Mouse (Mus musculus): ENCODE results near the gene Birc5. TPM values are rescaled to one million over a fixed set of nuclear protein-coding genes. Genes with fewer than 3 reads are reported as not detected.
A peak's percentile ranks its signal among the peaks of the same experiment; 100 is the strongest.
"Not testable (repeated sequence)": the region's sequence is repeated elsewhere in the genome, so short reads cannot be mapped to it uniquely, and the experiment has no call there.

Gene Birc5
- 10 to 100 TPM; 63.1 to 69.1 TPM for total RNA-seq (2021)

GRCm38 (mm10) chr11:117848985-117849671, at the start of gene Birc5:
TSS of gene Birc5 (plus strand) at chr11:117849251.
- peak; percentile 97 for DNase-seq

- DNase-seq: no peak
Observed at GRCm38 (mm10) chr11:117800038-117800437, 49.0 kb upstream of the Birc5 start.

- no peak for DNase-seq
Observed at GRCm38 (mm10) chr11:117801650-117802049, 47.4 kb upstream of the Birc5 start.

GRCm38 (mm10) chr11:117803166-117803688, 45.8 kb upstream of the Birc5 start:
- no peak for DNase-seq

- no peak for DNase-seq
Observed at GRCm38 (mm10) chr11:117806781-117807180, 42.3 kb upstream of the Birc5 start.

- peak; percentile 81 for DNase-seq
Observed at GRCm38 (mm10) chr11:117809407-117810311, 39.4 kb upstream of the Birc5 start, which contains the start of the genes Gm20708 and Syngr2. TSS of gene Gm20708 (plus strand) at chr11:117809668. TSS of gene Syngr2 (plus strand) at chr11:117809668.

- peak; percentile 90 for DNase-seq
Observed at GRCm38 (mm10) chr11:117810401-117811046, 38.5 kb upstream of the Birc5 start.

- DNase-seq: no peak
Observed at GRCm38 (mm10) chr11:117813867-117814266, 35.2 kb upstream of the Birc5 start.

- DNase-seq: no peak
Observed at GRCm38 (mm10) chr11:117814704-117815366, 34.2 kb upstream of the Birc5 start.

GRCm38 (mm10) chr11:117815850-117816249, 33.2 kb upstream of the Birc5 start:
- DNase-seq: not testable (repeated sequence)

- no peak for DNase-seq
Observed at GRCm38 (mm10) chr11:117816389-117816996, 32.6 kb upstream of the Birc5 start.

GRCm38 (mm10) chr11:117819095-117819494, 30.0 kb upstream of the Birc5 start:
- DNase-seq: peak; percentile 72

- DNase-seq: no peak
Observed at GRCm38 (mm10) chr11:117820173-117820572, 28.9 kb upstream of the Birc5 start.

GRCm38 (mm10) chr11:117821868-117822267, 27.2 kb upstream of the Birc5 start:
- no peak for DNase-seq

- peak; percentile 60 for DNase-seq
Observed at GRCm38 (mm10) chr11:117822728-117823241, 26.3 kb upstream of the Birc5 start.

- no peak for DNase-seq
Observed at GRCm38 (mm10) chr11:117823411-117823810, 25.6 kb upstream of the Birc5 start.

GRCm38 (mm10) chr11:117824060-117824969, 24.7 kb upstream of the Birc5 start:
- peak; percentile 89 for DNase-seq

GRCm38 (mm10) chr11:117825333-117826101, 23.5 kb upstream of the Birc5 start, which contains the start of the genes Afmid and Tk1:
TSS of gene Afmid (plus strand) at chr11:117825924.
TSS of gene Tk1 (minus strand) at chr11:117826092.
- DNase-seq: peak; percentile 83

GRCm38 (mm10) chr11:117826164-117826563, 22.9 kb upstream of the Birc5 start:
- no peak for DNase-seq

Data from heart, postnatal 4 days (tissue).